Mouse (Mus musculus) activated CD4-positive, CD25-positive, alpha-beta regulatory T cell (primary cell): Measurements from ENCODE around the gene Hist1h4k. TPM values are rescaled to one million over a fixed set of nuclear protein-coding genes. Genes with fewer than 3 reads are reported as not detected.

ENCODE experiments used
- polyA plus RNA-seq, 2 experiments: library from polyadenylated mRNA; unstranded; fragments of 100-300 nt; shearing (Covaris generic); gene quantifications; one replicate each; pipeline ENCODE4 v1.2.1; 2017

The Hist1h4k gene
- polyA plus RNA-seq, result 10 to 100 TPM; 14.4 to 26.1 TPM

GRCm38 (mm10) chr13:21750159-21751017 is at the start of gene Hist1h4k:
Gene Hist1h4k, minus strand, starts transcription at chr13:21750505.

DNA sequence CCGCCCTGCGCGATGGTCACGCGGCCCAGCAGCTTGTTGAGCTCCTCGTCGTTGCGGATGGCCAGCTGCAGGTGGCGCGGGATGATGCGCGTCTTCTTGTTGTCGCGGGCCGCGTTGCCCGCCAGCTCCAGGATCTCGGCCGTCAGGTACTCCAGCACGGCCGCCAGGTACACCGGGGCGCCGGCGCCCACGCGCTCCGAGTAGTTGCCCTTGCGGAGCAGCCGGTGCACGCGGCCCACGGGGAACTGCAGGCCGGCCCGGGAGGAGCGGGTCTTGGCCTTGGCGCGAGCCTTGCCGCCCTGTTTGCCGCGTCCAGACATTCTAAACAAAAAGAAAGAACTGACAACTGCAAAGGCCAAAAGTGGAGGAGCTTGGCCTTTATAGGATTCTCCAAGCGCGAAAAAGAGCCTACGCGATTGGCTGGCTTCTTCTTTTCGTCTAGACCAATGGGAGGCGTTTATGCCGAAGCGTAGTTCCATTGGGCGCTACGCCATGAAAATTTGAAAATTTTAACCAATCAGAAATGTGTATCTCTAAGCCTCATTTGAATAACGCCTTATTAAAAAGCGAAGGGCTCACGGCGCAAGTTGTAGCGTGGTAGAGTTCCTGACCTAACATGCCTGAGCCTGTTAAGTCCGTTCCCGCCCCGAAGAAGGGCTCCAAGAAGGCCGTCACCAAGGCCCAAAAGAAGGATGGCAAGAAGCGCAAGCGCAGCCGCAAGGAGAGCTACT is 36.8 kb upstream of the Hist1h4k start, which contains the start of the genes Hist1h2an and Hist1h2bp:
TSS of gene Hist1h2an (minus strand) at position 320 of the 731 bp plus-strand sequence.
TSS of gene Hist1h2bp (plus strand) at position 563 of the 731 bp plus-strand sequence.

DNA sequence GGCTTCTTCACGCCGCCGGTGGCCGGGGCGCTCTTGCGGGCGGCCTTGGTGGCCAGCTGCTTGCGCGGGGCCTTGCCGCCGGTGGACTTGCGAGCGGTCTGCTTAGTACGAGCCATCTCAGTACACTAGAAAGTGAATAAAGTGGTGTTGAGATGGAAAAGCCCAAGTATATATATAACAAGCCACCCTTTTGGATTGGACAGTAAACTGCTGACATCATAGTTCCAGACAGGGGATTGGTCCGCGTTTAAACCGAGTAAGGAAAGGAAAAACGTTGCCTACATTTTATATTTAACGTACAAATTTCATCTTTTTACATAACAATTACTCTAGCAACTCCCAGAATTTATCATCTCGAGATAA is 32.9 kb upstream of the Hist1h4k start, which contains the start of gene Hist1h3i:
TSS of gene Hist1h3i (minus strand) at position 116 of the 363 bp plus-strand sequence.

GRCm38 (mm10) chr13:21779767-21780731 is 29.7 kb upstream of the Hist1h4k start, which contains the start of gene Hist1h1b:
Gene Hist1h1b, minus strand, starts transcription at chr13:21780625.

GRCm38 (mm10) chr13:21753524-21754285 is 3.4 kb upstream of the Hist1h4k start, which contains the start of the genes Hist1h2ak and Hist1h2bn:
Gene Hist1h2ak, minus strand, starts transcription at chr13:21753827.
Gene Hist1h2bn, plus strand, starts transcription at chr13:21754123.

GRCm38 (mm10) chr13:21734906-21735767 is 15.2 kb downstream of the Hist1h4k start, which contains the start of gene Hist1h4j:
Gene Hist1h4j, plus strand, starts transcription at chr13:21735064.

GRCm38 (mm10) chr13:21721757-21722372 is 28.4 kb downstream of the Hist1h4k start, which contains the start of gene Hist1h2bm:
Gene Hist1h2bm, plus strand, starts transcription at chr13:21722044.

DNA sequence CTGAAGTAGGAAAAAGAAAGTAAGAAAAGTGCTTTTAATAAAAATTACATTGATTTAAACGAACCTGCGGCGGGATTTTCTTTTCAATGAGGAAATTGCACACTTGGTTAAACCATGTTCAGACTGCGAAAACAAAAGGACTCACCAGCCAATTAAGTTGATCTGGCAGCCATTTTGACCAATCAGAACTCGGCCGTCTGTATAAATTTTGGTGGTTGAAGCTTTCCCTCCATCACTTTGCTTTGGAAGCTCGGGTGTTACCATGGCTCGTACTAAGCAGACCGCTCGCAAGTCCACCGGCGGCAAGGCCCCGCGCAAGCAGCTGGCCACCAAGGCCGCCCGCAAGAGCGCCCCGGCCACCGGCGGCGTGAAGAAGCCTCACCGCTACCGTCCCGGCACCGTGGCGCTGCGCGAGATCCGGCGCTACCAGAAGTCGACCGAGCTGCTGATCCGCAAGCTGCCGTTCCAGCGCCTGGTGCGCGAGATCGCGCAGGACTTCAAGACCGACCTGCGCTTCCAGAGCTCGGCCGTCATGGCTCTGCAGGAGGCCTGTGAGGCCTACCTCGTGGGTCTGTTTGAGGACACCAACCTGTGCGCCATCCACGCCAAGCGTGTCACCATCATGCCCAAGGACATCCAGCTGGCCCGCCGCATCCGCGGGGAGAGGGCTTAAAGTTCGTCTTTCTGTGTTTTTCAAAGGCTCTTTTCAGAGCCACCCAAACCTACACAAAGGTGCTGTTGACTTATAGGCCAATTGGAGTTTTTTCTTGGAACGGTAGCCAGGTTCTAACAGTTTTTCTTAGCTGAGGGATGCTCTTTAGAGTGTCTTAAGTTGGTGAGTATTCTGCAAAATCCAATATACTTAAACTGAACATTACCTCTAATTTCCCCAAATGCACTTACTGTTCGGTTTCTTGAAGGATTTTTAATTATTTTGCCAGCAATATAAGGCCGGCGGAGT is 32.6 kb downstream of the Hist1h4k start, which contains the start of gene Hist1h3h:
TSS of gene Hist1h3h (plus strand) at position 263 of the 961 bp plus-strand sequence.

DNA sequence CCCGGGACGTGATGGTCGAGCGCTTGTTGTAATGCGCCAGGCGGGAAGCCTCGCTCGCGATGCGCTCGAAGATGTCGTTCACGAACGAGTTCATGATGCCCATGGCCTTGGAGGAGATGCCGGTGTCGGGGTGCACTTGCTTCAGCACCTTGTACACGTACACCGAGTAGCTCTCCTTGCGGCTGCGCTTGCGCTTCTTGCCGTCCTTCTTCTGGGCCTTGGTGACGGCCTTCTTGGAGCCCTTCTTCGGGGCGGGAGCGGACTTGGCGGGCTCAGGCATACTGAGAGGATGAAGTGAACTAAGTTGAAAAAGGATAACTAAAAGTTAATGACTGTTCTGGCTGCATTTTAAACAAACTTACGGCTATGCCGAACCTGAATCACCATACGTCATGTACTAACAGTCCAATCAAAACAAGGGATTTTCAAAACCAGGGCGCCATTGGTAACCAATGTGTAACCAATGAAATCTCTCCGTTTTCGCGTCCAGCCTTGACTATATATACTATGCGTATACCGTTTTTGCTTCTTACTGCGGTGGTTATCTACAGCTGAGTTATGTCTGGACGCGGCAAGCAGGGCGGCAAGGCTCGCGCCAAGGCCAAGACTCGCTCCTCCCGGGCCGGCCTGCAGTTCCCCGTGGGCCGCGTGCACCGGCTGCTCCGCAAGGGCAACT is 34.3 kb downstream of the Hist1h4k start, which contains the start of the genes Hist1h2bl and Hist1h2ai:
TSS of gene Hist1h2bl (minus strand) at position 280 of the 676 bp plus-strand sequence.
TSS of gene Hist1h2ai (plus strand) at position 559 of the 676 bp plus-strand sequence.

Other genes with a start within 250 kb of the Hist1h4k start
- 10 to 100 TPM; 17.3 to 21.5 TPM for gene Gm11273, start 249.1 kb downstream of the Hist1h4k start, polyA plus RNA-seq
- gene Zkscan8, start 219.4 kb downstream of the Hist1h4k start, polyA plus RNA-seq, result 1 to 10 TPM; 3.9 to 5.7 TPM
- not detected for gene Olfr1366, start 207.7 kb downstream of the Hist1h4k start, polyA plus RNA-seq
- gene Olfr1535, start 190.6 kb downstream of the Hist1h4k start, polyA plus RNA-seq, result under 1 TPM; 0.08 to 0.29 TPM
- gene Olfr1364, start 168.7 kb downstream of the Hist1h4k start, polyA plus RNA-seq, result not detected
- gene Olfr1362, start 136.5 kb downstream of the Hist1h4k start, polyA plus RNA-seq, result not detected
- gene Olfr11, start 108.0 kb downstream of the Hist1h4k start, polyA plus RNA-seq, result not detected
- gene Olfr1361, start 87.1 kb downstream of the Hist1h4k start, polyA plus RNA-seq, result not detected
- under 1 TPM in 1 of 2 experiments, not detected in 1; 0.09 TPM for gene Olfr1360, start 73.1 kb downstream of the Hist1h4k start, polyA plus RNA-seq
- gene Olfr1359, start 52.4 kb downstream of the Hist1h4k start, polyA plus RNA-seq, result not detected
- under 1 TPM; 0.64 to 0.91 TPM for gene Hist1h2bl, start 34.4 kb downstream of the Hist1h4k start, polyA plus RNA-seq
- 10 to 100 TPM in 1 of 2 experiments, 1 to 10 TPM in 1; 8.5 to 16.3 TPM for gene Hist1h2ai, start 34.1 kb downstream of the Hist1h4k start, polyA plus RNA-seq
- gene Hist1h3h, start 32.8 kb downstream of the Hist1h4k start, polyA plus RNA-seq, result 1 to 10 TPM; 3.5 to 6.8 TPM
- gene Hist1h2bm, start 28.5 kb downstream of the Hist1h4k start, polyA plus RNA-seq, result 1 to 10 TPM; 1.4 to 2.6 TPM
- gene Hist1h4j, start 15.4 kb downstream of the Hist1h4k start, polyA plus RNA-seq, result 1 to 10 TPM in 1 of 2 experiments, not detected in 1; 1.2 TPM
- gene Hist1h2ak, start 3.3 kb upstream of the Hist1h4k start, polyA plus RNA-seq, result 1 to 10 TPM; 5.2 to 7.9 TPM
- gene Hist1h2bn, start 3.6 kb upstream of the Hist1h4k start, polyA plus RNA-seq, result 1 to 10 TPM in 1 of 2 experiments, not detected in 1; 3.5 TPM
- 10 to 100 TPM; 12.2 to 12.7 TPM for gene Hist1h1b, start 30.1 kb upstream of the Hist1h4k start, polyA plus RNA-seq
- gene Hist1h3i, start 32.9 kb upstream of the Hist1h4k start, polyA plus RNA-seq, result 1 to 10 TPM; 1.3 to 2.5 TPM
- 10 to 100 TPM in 1 of 2 experiments, 1 to 10 TPM in 1; 1.0 to 13.1 TPM for gene Hist1h2an, start 36.7 kb upstream of the Hist1h4k start, polyA plus RNA-seq
- 1 to 10 TPM in 1 of 2 experiments, not detected in 1; 1.5 TPM for gene Hist1h2bp, start 37.0 kb upstream of the Hist1h4k start, polyA plus RNA-seq
- 10 to 100 TPM; 10.3 to 13.9 TPM for gene Hist1h2bq, start 59.7 kb upstream of the Hist1h4k start, polyA plus RNA-seq
- gene Hist1h2ao, start 60.0 kb upstream of the Hist1h4k start, polyA plus RNA-seq, result not detected
- 10 to 100 TPM; 27.8 to 33.8 TPM for gene Hist1h4m, start 61.2 kb upstream of the Hist1h4k start, polyA plus RNA-seq
- gene Hist1h4n, start 81.7 kb upstream of the Hist1h4k start, polyA plus RNA-seq, result 10 to 100 TPM in 1 of 2 experiments, 1 to 10 TPM in 1; 6.0 to 10.8 TPM
- gene Hist1h2ap, start 83.0 kb upstream of the Hist1h4k start, polyA plus RNA-seq, result 100 to 1,000 TPM; 513 to 599 TPM
- 10 to 100 TPM; 10.1 to 13.9 TPM for gene Hist1h2br, start 83.2 kb upstream of the Hist1h4k start, polyA plus RNA-seq
- gene Zfp184, start 194.6 kb upstream of the Hist1h4k start, polyA plus RNA-seq, result under 1 TPM in 1 of 2 experiments, not detected in 1; 0.09 TPM
- not detected for gene Pom121l2, start 230.7 kb upstream of the Hist1h4k start, polyA plus RNA-seq